Mouse (Mus musculus): ENCODE measurements at regions not wholly inside any gene's neighbourhood (a gene's known extent, or its start where the extent isn't known, plus 50 kb on each side); places are given as distances from the start of the nearest gene placed in this dataset.

- DNase-seq: no peak
These were observed 695.1 kb upstream of the 4930412O13Rik start for GRCm38 (mm10) chr2:9185780-9186483.

DNA sequence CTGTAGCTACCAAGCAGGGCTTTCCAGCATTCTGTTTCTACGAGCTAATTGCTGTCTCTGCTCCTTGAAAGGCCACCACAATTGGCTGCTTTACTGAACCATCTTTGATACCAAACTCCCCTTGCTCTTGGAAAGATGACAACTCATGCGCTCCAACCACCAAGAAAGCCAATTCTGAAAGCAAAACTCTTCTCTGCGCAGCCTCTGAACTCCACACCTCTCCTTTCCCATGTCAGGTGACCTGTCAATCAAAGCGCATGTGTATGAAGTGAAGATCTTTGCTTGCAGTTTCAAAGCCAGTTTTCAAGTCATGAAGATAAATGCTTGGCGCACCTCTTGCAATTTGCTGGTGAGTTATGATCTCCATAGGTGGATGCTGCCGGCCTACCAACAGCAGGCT is 687.9 kb upstream of the 4930412O13Rik start:
- DNase-seq: no peak

DNA sequence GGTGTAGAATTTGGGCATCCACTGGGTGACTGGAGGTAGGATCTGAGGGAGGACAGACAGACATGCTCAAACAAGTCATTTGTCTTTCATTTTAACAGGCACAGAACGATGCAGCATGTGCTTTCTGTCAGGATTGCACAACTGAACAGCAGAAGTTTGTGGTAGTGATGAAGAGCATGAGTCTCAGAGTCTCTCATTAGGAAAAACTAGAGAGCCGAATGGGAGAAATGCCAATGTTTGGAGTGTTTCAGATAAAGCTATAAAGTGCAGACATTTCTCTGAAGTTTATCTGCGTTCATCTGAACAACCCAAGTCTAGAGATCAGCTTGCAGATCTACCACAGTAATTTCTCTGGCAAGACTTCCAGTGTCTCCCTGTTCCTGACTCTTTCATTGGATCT is 684.0 kb upstream of the 4930412O13Rik start:
- DNase-seq: no peak

- DNase-seq: no peak
These were observed 673.1 kb upstream of the 4930412O13Rik start for GRCm38 (mm10) chr2:9207963-9208362.
